Mouse (Mus musculus): ENCODE measurements around the gene Osbpl5. TPM values are rescaled to one million over a fixed set of nuclear protein-coding genes. Genes with fewer than 3 reads are reported as not detected.

The Osbpl5 gene
- polyA plus RNA-seq (2012; rRNA removed), result 59.2 and 60.0 TPM in 2 replicates

DNA sequence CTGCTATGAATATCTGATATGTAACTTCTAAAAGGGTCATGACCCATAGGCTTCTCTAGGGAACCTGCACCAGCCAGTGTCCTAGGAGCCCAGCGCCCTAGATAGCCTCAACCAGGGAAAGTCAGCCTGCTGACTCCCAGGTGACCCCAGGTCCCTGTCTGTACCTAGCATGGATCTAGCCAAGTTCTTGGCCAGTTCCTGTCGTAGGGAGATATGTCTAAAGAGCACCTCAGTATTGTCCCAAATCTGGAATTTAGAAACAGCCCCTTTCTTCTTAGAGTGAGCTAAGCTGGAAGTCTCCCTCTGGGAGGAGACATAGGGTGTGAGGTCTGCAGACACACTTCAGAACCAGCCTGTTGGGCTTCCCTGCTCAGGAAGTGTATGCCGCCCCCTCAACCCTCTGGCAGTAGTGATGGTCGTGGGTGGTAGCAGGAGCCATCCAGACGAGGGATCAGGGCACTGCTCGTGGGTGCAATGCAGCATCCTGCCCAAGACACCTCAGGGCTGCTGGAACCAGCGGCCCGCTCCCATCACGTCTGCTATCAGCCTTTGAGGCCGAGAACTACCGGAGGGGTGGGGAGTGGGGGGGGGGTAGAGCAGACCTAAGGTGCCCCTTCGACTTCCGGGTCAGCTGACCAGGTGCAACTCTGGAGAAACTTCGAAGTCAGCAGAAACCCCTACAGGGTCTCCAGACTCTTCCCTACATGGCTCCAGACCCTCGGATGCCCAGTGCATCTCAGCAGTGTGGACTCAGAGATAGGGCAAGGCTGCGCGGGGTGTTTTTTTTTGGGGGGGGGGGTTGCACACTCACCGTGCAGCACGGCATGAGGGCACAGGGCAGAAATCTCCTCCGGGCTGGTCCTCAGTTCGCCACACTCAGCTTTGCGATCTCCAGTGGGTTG lies at the start of gene Osbpl5:
Osbpl5 (minus strand) TSS at position 861 of the 902 bp plus-strand sequence.

DNA sequence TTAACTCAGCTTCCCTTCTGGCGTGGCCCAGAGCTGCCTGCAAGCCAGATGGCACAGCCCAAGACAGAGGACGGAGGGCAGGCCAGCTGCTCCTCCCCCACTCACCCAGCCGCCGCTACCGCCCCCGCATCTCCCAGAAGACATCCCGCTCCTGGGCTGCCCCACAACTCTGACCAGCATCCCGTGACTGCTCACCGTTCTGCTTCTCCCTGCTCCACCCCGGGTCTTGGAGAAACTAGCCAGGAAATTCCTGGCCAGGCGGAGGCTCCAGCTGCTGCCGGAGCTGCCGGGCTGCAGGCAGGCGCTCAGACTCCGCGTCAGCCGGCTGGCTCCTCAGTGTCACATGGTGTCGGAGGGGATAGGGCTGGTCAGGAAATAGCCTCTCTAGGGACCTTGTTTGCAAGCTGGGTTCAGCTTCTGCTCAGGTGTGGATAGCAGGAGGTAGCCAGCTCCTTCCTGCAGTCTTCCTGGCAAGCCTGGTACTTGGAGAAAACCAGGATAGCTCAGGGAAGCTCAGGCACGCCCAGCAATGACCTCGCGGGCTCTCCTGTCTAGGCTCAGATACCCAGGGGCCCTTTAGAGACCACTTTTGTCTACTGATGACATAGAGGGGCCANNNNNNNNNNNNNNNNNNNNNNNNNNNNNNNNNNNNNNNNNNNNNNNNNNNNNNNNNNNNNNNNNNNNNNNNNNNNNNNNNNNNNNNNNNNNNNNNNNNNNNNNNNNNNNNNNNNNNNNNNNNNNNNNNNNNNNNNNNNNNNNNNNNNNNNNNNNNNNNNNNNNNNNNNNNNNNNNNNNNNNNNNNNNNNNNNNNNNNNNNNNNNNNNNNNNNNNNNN lies 27.4 kb upstream of the Osbpl5 start, which contains the start of gene Mrgpre:
Mrgpre (minus strand) TSS at position 505 of the 834 bp plus-strand sequence.

DNA sequence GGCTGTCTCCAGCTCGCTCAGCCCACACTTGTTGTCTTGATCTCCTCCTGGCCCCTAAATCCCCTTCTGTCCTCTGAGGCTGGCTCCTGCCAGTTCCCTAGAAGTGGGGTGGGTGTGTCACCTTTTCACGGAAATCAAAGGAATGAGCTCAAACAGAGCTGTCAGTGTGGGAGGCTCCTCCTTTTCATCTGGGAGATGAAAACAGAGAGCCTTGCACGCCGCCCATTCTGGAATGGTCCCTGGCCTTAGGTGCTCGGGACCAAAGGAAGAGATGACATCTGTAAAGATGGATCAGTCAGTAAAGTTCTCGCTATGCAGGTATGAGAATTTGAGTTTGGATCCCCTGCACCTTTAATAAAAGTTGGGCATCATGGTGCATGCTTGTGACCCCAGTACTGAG lies 10.1 kb upstream of the Osbpl5 start, which contains the start of gene Mrgprg:
Mrgprg (minus strand) TSS at position 101 of the 400 bp plus-strand sequence.

DNA sequence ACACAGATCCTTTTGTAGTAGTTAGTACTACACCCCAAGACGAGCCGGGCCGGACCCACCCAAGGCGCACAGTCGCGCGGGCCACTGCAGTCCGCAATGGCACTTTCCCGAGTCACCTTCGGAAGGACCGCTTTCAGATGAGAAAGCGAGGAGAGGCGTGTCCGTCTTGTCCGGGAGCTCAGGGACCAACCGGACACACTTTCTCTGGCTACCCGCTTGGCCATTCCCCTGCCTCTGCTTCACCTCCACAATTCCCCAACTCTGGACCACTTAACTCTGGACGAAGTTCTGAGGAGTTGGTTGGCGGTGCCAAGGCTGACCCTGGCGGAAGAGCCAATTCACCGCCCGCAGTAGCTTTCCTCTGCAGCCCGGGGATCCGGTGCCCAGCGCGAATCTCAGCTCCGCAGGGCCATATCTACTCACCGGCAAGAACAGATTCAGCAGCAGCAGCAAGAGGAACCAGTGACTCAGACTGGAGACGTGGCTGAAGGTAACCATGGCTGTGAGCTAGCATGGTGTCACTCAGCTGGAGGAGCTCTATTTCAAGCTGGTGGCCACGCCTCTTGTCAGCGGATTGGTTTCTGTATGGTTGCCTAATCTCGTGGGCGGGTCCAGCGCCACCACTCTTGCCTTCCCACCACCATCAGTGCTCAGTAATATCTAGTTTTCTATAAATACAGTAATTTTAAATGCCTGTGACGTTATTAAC lies 71.3 kb downstream of the Osbpl5 start, which contains the start of gene Tnfrsf23:
Tnfrsf23 (minus strand) TSS at position 514 of the 709 bp plus-strand sequence.

DNA sequence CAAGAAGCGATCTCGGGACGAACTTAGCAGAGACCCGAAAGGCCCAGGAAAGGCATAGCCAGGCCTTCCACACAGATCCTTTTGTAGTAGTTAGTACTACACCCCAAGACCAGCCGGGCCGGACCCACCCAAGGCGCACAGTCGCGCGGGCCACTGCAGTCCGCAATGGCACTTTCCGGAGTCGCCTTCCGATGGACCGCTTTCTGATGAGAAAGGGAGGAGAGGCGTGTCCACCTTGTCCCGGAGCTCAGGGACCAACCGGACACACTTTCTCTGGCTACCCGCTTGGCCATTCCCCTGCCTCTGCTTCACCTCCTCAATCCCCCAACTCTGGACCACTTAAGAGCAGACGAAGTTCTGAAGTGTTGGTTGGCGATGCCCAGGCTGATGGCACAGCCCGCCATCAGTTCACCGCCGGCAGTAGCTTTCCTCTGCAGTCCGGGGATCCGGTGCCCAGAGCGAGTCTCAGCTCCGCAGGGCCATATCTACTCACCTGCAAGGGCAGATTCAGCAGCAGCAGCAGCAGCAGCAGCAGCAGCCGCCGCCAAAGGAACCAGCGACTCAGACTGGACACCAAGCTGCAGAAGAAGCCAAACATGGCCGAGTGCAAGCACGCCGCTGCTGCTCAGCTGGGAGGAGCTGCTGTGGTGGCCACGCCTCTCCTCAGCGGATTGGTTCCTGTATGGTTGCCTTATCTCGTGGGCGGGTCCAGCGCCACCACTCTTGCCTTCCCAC lies 107.6 kb downstream of the Osbpl5 start, which contains the start of gene Tnfrsf22:
Tnfrsf22 (minus strand) TSS at position 628 of the 735 bp plus-strand sequence.

Other genes starting within 250 kb of the Osbpl5 start
- 233 and 239 TPM in 2 replicates for gene Nap1l4, start 207.9 kb downstream of the Osbpl5 start, polyA plus RNA-seq (2012; rRNA removed)
- 48.1 and 49.1 TPM in 2 replicates for gene Cars, start 156.9 kb downstream of the Osbpl5 start, polyA plus RNA-seq (2012; rRNA removed)
- gene Tnfrsf26, start 128.3 kb downstream of the Osbpl5 start, polyA plus RNA-seq (2012; rRNA removed), result 0.17 and 0.26 TPM in 2 replicates
- 4.9 and 6.7 TPM in 2 replicates for gene Tnfrsf22, start 107.3 kb downstream of the Osbpl5 start, polyA plus RNA-seq (2012; rRNA removed)
- gene Tnfrsf23, start 71.1 kb downstream of the Osbpl5 start, polyA plus RNA-seq (2012; rRNA removed), result 3.5 and 4.1 TPM in 2 replicates
- not detected in 2 replicates for gene Mrgprg, start 10.0 kb upstream of the Osbpl5 start, polyA plus RNA-seq (2012; rRNA removed)
- 9.9 and 10.1 TPM in 2 replicates for gene Mrgpre, start 27.5 kb upstream of the Osbpl5 start, polyA plus RNA-seq (2012; rRNA removed)
- 8.5 and 10.3 TPM in 2 replicates for gene Nadsyn1, start 65.9 kb upstream of the Osbpl5 start, polyA plus RNA-seq (2012; rRNA removed)
- gene Dhcr7, start 66.2 kb upstream of the Osbpl5 start, polyA plus RNA-seq (2012; rRNA removed), result 128 TPM in 2 replicates
- not detected in 2 replicates for gene Gm498, start 109.9 kb upstream of the Osbpl5 start, polyA plus RNA-seq (2012; rRNA removed)
- 28.9 and 33.0 TPM in 2 replicates for gene Shank2, start 244.9 kb upstream of the Osbpl5 start, polyA plus RNA-seq (2012; rRNA removed)

Measured in central nervous system, embryonic 18 days (tissue).